Mouse (Mus musculus) activated CD4-positive, CD25-positive, alpha-beta regulatory T cell, adult 4 months (primary cell): ENCODE measurements around the gene Rps28. TPM values are rescaled to one million over a fixed set of nuclear protein-coding genes. Genes with fewer than 3 reads are reported as not detected.
"Not testable (repeated sequence)": the region's sequence is repeated elsewhere in the genome, so short reads cannot be mapped to it uniquely, and the experiment has no call there.

ENCODE experiments used
- ATAC-seq: one replicate; pipeline ENCODE4 v1.8.0; 2017
- polyA plus RNA-seq, 2 experiments: library from polyadenylated mRNA; unstranded; fragments of 100-300 nt; shearing (Covaris generic); gene quantifications; one replicate each; pipeline ENCODE4 v1.2.1; 2017

The Rps28 gene
- 1,000 to 10,000 TPM; 1,524 to 2,342 TPM for polyA plus RNA-seq

- peak; percentile 91 for ATAC-seq
Measured at GRCm38 (mm10) chr17:33824084-33824996, at the start of gene Rps28, which contains the start of gene Ndufa7. Gene Rps28, minus strand, starts transcription at chr17:33824562. Gene Ndufa7, plus strand, starts transcription at chr17:33824572.

DNA sequence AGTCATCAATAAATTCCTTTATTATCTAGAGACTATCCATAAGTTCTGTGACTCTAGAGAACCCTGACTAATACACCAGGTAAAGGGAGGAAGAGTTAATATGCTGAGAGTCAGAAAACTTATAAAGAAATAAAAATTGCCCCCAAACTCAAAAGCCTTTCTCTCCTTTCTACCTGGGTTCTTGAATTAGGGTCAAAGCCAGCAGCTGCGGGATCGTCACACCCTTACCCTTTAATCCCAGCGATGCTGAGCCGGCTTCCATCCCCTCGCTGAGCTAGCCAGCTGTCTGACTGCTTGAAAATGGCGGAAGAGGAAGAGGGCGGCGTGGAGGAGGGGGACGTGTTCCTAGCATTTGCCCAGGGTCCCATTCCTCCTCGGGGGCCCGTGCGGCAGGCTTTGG lies 49.2 kb upstream of the Rps28 start, which contains the start of gene Gm7029:
TSS of gene Gm7029 (plus strand) at position 301 of the 400 bp plus-strand sequence.
- ATAC-seq = not testable (repeated sequence)

DNA sequence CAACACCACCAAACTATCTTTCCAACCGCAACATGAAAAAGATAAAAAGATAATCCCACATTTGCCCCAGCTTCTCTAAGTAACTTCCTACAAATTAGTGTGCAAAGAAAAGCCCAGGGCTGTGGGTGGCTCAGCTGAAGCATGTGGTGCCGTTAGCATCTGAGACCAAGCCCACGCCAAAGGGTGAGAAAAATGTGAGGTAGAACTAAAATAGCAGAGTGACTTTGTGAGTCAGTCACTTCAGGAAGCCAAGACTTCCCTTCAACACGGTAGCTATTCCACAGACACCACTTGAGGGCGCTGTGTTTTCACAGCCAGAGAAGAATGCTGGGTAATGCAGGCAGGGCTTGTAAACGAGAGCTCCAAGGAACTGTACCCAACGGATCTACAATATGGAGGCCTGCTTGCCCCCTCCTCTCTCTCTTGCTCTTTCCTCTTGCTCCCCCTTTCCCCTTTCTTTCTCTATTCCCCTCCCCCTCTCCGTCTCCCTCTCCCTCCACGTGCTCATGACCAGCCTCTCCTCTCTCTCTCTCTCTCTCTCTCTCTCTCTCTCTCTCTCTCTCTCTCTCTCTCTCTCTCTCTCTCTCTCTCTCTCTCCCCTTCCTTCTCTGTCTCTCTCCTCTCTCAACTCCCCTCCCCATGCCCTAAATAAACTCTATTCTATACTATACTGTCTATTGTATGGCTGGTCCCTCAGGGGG lies 41.1 kb upstream of the Rps28 start:
- peak; percentile 90 for ATAC-seq

DNA sequence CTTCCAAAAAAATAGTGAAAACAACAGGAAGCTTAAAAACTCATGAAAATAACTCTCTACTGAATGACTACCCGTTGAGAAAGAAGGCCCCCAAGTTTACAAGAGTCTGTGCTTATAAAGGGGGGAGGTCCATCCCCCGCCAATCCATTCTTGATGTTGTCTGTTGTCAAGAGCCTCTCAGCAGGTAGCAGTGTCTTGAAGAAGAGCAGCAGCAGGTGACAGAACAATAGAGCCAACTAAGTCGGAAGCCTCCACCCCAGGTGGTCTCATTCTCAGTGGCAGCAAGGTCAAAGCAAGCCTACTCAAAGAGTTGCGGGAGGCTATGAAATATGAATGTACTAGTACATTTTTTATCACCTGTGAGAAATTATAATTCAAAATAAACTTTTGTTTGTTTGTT lies 33.5 kb upstream of the Rps28 start:
- ATAC-seq = no peak

DNA sequence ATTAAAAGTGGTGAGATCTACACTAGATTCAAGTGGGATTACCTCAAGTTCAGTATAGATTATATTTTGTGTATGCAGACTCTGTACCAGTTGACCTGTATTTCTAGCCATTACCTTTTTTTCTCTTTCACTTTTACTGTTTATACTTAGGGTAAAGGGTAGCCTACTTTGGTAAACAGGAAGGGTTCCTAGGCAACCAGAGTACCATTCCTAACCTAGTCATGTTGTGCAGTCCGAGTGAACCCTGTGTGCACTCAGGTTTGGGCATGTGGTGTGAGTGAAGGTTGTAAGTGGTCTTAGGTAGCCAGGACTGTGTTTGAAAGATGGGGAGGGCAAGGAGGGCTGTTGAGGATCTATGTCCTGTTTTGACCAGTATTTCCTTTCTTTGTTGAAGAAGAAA lies 27.0 kb upstream of the Rps28 start:
- ATAC-seq = peak; percentile 93

GRCm38 (mm10) chr17:33848139-33848538 lies 23.8 kb upstream of the Rps28 start:
- no peak for ATAC-seq

- ATAC-seq = no peak
Measured at GRCm38 (mm10) chr17:33844196-33844595, 19.8 kb upstream of the Rps28 start.

- peak; percentile 85 for ATAC-seq
Measured at GRCm38 (mm10) chr17:33842966-33843795, 18.8 kb upstream of the Rps28 start, which contains the start of gene Cd320. Gene Cd320, plus strand, starts transcription at chr17:33843091.

GRCm38 (mm10) chr17:33829561-33829960 lies 5.2 kb upstream of the Rps28 start:
- no peak for ATAC-seq

DNA sequence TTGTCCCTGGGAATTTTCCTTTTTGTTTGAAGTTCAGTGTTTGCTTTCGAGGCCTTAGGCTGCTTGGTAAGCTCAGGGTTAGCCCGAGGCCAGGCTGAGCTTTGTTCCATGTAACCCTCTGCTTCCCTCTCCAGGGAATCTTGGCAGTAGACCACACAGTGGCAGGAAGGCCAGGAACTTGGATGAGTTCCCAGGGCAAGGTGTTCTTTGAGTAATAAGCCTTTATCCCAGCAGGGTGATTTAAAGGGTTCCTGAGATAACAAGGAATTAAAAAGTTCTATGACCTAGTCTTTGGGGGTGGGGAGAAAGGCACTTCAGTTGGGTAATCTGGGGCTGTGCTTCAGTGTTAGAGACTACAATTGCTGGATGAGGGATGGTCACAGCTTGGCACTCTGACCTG lies 4.5 kb upstream of the Rps28 start:
- no peak for ATAC-seq

DNA sequence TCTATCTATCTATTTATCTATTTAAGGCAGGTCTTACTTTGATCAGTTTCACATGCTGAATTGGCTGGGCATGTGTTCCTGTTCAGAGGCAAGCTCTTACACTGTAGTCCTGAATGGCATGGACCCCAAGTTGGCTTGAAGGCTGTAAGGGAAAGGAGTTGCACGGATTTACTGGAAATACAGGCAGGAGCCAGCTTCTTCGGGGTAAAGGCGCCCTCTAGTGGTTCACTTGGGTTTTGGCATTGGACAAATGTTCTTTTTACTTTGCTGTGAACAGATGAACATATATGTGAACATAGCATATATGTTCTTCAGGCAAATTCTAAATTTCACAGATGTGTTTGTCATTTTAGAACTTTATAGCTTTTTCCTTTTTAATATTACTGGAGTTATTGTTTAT lies 2.5 kb upstream of the Rps28 start:
- peak; percentile 21 for ATAC-seq

DNA sequence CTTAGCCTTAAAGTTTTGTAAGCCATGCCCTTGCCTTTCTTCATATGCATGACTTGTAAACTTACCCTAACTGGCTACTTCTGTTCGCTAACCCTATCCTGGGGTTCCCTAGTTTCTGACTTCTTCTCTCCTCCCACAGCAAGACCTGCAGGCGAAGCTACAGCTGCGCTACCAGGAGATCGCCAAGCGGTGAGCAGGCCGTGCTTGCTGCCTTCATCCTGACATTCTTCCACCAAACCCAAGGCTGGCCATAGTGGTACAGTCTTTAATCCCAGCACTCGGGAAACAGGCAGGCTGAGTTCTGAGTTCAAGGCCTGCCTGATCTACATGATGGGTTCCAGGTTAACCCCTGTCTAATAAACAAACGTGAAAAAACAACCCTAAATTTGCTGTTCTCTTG lies 1.1 kb upstream of the Rps28 start:
- no peak for ATAC-seq

DNA sequence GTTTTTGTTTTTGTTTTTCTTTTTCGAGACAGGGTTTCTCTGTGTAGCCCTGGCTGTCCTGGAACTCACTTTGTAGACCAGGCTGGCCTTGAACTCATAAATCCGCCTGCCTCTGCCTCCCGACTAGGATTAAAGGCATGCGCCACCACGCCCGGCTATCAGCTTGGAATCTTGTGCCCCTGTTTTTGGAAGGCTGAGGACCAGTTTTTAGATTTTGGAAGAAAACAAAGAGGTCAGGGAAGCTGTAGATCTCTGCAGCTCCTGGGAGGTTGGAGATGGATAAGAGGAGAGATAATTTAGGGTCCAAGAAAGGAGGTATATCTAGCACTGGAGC lies 602 bp upstream of the Rps28 start:
- ATAC-seq = not testable (repeated sequence)

DNA sequence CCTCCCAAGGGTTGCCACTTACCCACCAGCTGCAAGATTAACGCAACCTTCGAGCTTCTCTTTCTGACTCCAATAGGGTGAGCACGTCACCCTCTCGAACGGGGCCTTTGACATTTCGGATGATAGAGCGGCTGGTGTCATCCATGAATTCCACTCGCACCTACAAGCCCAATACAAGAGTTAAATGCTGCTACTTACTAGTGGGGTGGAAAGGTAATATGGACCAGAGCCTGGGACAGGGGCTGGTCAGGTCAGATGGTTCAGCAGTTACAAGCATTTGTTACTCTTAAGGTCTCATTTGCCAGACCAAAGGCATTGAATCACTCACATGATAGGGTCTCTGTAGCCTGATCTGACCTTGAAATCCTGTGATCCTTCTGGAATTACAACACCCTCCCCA lies 1.2 kb downstream of the Rps28 start:
- not testable (repeated sequence) for ATAC-seq

- no peak for ATAC-seq
Measured at GRCm38 (mm10) chr17:33822436-33822959, 1.9 kb downstream of the Rps28 start.

DNA sequence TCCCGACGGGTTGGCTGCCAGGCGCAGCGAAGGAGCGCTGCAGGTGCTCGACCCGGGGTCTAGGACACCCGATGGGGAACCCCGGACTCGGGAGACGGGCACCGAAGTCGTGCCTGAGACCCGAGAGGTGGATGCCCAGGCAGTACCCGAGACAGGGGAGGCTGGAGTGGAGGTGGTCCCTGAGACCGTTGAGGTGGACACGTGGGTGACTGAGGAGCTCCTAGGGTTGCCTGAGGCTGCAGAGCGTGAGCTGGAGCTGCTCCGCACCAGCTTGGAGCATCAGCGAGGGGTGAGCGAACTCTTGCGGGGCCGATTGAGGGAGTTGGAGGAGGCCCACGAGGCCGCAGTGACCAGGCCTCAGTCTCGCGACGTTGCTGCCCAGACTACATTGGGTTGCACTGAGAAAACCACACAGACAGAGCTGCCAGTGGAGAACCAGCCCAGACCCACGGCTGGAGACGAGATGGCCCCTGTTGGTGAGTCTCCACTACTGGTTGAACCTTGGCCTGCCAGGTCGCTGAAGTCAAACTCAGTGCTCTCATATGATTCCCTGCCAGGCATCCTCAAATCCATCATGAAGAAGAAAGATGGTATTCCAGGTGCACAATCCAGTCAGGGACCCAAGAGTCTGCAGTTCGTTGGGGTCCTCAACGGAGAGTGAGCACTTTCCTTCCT lies 6.3 kb downstream of the Rps28 start:
- no peak for ATAC-seq

- peak; percentile 84 for ATAC-seq
Measured at GRCm38 (mm10) chr17:33817184-33817968, 7.0 kb downstream of the Rps28 start.

GRCm38 (mm10) chr17:33816612-33817011 lies 7.8 kb downstream of the Rps28 start:
- ATAC-seq = no peak

DNA sequence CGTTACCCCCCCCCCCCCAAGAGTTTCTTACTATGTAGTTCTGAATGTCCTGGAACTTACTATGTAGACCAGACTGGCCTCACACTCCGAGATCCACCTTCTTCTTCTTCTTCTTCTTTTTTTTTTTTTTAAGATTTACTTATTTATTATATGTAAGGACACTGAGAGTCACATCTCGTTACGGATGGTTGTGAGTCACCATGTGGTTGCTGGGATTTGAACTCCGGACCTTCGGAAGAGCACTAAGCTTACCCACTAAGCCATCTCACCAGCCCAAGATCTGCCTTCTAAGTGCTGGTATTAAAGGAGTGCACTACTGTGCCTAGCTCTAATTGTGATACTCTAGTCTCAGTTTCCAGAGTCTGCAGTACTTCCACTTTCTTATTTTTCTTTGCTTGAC lies 9.0 kb downstream of the Rps28 start:
- ATAC-seq = no peak

- no peak for ATAC-seq
Measured at GRCm38 (mm10) chr17:33812990-33813389, 11.4 kb downstream of the Rps28 start.

GRCm38 (mm10) chr17:33812475-33812874 lies 11.9 kb downstream of the Rps28 start:
- ATAC-seq = no peak
